Mouse (Mus musculus): ENCODE measurements around the gene Mdga2. TPM values are rescaled to one million over a fixed set of nuclear protein-coding genes. Genes with fewer than 3 reads are reported as not detected.

Gene Mdga2
- polyA plus RNA-seq, 1 experiment = 12.9 TPM

DNA sequence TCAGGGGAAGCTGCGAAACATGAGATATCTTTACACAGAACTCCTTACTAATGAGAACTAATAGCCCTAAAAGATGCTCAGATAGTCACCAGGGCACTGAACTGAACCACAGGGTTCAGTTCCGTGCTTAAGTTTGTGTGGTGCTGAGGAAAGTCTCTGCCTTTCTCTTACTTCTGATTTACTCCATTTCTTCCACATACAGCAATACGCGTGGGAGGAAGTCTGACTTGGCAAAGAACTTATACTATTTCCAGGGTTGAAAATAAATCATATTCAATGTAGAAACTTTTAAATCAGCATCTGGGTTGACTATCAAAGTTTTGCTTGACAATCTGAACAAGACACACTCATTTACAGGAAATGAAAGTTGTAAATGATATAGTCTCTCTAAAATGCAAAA is 180.5 kb downstream of the Mdga2 start:
- DNase-seq = no peak
- H3K4me3 ChIP-seq (replicated peaks; ENCODE audit: insufficient read depth, low read depth, low read length) = no peak overlapping the region
- H3K27me3 ChIP-seq (ENCODE audit: control insufficient read depth, insufficient read depth, low read length) = no peaks in the 10 kb centered on the region
- H3K4me1 ChIP-seq (ENCODE audit: control insufficient read depth, insufficient read depth, low read length) = no peaks in the 10 kb centered on the region
- no peak overlapping the region for H3K27ac ChIP-seq (ENCODE audit: insufficient read depth, low read length)
- WGBS = 93% methylated on average over 4 of the region's 4 CpGs
- TF ChIP-seq POLR2A (IDR thresholded peaks at IDR 0.05; ENCODE audit: borderline replicate concordance, insufficient read depth, low read length) = no peak
- no peak for TF ChIP-seq CTCF (IDR thresholded peaks at IDR 0.05; ENCODE audit: borderline replicate concordance, insufficient read depth, low read depth, low read length)

DNA sequence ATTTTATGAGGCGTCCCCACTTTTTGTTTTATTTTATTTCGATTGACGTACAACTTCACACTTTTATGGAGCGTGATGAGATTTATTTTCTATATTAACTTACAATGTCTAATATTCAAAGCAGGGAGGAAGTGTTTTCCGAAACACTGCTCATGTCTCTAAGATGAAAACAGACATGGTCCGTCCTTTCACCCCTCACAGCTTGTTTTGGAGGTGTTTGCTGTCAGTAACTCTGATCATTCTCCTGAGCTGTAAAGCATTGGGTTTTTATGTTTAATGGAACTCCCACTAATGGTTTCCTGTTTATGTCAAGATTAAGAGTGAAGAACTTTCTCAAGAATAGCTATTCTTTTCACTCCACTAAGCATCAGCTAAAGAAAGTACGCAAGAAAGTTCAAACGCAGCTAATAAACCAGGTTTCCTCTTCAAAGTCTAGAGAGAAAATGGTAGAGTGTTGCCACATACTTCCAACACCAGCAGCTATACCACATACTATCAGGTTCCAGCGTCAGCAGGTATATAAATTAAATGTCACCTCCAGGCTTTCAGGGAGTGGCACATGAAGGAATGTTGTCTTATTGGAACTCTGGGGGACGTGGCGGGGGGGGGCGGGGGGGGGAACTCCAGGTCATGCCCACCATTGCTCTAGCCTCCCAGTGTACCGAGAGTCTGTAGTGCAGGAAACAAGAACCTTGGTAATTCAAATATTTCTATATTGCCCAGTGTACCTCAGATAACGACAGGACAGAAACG is 186.7 kb downstream of the Mdga2 start:
- DNase-seq = no peak
- no peak overlapping the region for H3K4me3 ChIP-seq (replicated peaks; ENCODE audit: insufficient read depth, low read depth, low read length)
- H3K27ac ChIP-seq (ENCODE audit: insufficient read depth, low read length) = no peak overlapping the region
- H3K27me3 ChIP-seq (ENCODE audit: control insufficient read depth, insufficient read depth, low read length) = no peaks in the 10 kb centered on the region
- TF ChIP-seq POLR2A (IDR thresholded peaks at IDR 0.05; ENCODE audit: borderline replicate concordance, insufficient read depth, low read length) (no peak), CTCF (IDR thresholded peaks at IDR 0.05; ENCODE audit: borderline replicate concordance, insufficient read depth, low read depth, low read length) (no peak)
- H3K4me1 ChIP-seq (ENCODE audit: control insufficient read depth, insufficient read depth, low read length) = no peaks in the 10 kb centered on the region
- 91% methylated on average over 15 of the region's 15 CpGs for WGBS

DNA sequence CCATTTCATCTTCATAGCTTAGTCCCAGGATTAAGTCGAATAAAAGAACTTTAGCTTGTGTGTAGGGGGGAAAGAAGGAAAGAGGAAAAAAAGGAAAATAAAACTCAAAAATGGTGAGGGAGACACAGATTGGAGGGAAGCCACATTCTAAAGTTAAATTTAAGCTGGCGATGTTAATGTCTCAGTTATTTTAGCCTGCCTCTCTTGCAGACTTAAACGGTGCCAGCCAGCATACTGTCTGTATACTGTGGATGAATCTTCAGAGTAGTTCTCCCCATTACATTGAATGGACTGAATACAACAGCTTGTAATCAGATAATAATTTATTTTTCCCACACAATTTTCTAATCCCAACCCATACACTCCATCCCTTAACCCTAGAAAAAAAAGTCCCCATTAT is 205.2 kb downstream of the Mdga2 start:
- 91% methylated on average over 3 of the region's 3 CpGs for WGBS
- H3K27me3 ChIP-seq (ENCODE audit: control insufficient read depth, insufficient read depth, low read length) = no peaks in the 10 kb centered on the region
- H3K4me3 ChIP-seq (replicated peaks; ENCODE audit: insufficient read depth, low read depth, low read length) = no peak overlapping the region
- no peak overlapping the region for H3K27ac ChIP-seq (ENCODE audit: insufficient read depth, low read length)
- no peak for TF ChIP-seq POLR2A (IDR thresholded peaks at IDR 0.05; ENCODE audit: borderline replicate concordance, insufficient read depth, low read length)
- no peak for TF ChIP-seq CTCF (IDR thresholded peaks at IDR 0.05; ENCODE audit: borderline replicate concordance, insufficient read depth, low read depth, low read length)
- no peak for DNase-seq
- H3K4me1 ChIP-seq (ENCODE audit: control insufficient read depth, insufficient read depth, low read length) = no peaks in the 10 kb centered on the region

DNA sequence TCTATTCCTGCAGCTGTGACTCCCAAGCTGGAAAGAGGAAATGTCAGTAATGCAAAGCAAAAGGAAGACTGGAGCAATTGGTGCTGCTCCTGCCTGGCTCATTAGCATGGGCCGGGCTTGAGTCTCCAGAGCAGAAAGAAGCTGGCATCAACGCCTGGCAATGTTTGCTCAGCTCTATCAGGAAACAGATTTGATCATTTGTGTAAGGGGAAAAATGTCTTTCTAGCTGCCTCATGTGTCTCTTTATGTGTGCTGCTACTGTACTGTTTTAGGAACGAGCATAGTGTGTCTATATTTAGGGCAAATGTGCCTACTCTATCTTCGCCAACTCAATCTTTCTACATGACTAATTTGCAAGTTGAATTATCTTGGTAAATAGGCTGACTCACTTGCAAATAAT is 211.0 kb downstream of the Mdga2 start:
- WGBS = 15% methylated on average over 4 of the region's 4 CpGs
- H3K27me3 ChIP-seq (ENCODE audit: control insufficient read depth, insufficient read depth, low read length) = no peaks in the 10 kb centered on the region
- peak in 1 of 2 experiments; percentile 5 for DNase-seq
- no peaks in the 10 kb centered on the region for H3K4me1 ChIP-seq (ENCODE audit: control insufficient read depth, insufficient read depth, low read length)
- H3K27ac ChIP-seq (ENCODE audit: insufficient read depth, low read length) = no peak overlapping the region
- TF ChIP-seq POLR2A (IDR thresholded peaks at IDR 0.05; ENCODE audit: borderline replicate concordance, insufficient read depth, low read length) (no peak), CTCF (IDR thresholded peaks at IDR 0.05; ENCODE audit: borderline replicate concordance, insufficient read depth, low read depth, low read length) (no peak)
- no peak overlapping the region for H3K4me3 ChIP-seq (replicated peaks; ENCODE audit: insufficient read depth, low read depth, low read length)

DNA sequence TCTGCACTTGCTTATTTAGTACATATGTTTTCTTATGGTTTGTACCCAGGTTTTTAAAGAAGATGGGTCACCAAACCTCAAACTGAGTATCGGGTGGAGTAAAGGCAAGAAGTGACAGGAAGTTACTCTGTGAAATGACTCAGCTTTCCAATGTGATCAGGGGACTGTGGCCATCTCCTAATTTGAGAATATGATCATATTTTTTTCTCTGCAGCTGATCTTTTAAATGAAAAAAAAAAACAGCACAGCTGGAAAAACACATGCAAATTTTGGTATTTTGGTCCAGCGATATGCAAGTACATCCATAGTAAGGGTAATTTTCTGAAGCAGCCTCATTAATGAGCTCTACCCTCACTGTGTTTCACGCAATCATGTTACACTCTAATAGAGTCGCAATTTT is 212.0 kb downstream of the Mdga2 start:
- TF ChIP-seq CTCF (IDR thresholded peaks at IDR 0.05; ENCODE audit: borderline replicate concordance, insufficient read depth, low read depth, low read length) = no peak
- Histone ChIP-seq H3K4me3 (replicated peaks; ENCODE audit: insufficient read depth, low read depth, low read length) (no peak overlapping the region), H3K27me3 (ENCODE audit: control insufficient read depth, insufficient read depth, low read length) (no peaks in the 10 kb centered on the region), H3K4me1 (ENCODE audit: control insufficient read depth, insufficient read depth, low read length) (no peaks in the 10 kb centered on the region), H3K27ac (ENCODE audit: insufficient read depth, low read length) (no peak overlapping the region)
- 95% methylated on average over 4 of the region's 4 CpGs for WGBS
- DNase-seq = no peak

DNA sequence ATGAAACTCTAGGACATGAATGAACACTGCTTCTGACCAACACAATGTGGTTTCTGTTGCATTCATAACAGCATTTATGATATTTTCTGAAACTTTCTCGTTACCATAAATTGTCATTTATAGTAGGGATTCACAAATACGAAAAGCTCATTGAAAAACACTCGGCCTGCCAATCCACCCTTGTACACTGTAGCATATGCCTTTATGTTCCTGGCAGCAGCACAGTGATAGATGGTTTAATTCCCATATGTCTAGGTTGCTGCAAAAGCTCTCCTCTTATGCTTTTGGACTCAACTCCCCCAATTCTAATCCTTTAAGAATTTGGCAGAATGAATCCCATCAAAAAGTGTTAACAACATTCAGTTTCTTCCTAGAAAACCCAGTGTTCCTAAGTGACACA is 213.2 kb downstream of the Mdga2 start:
- H3K4me1 ChIP-seq (ENCODE audit: control insufficient read depth, insufficient read depth, low read length) = no peaks in the 10 kb centered on the region
- no peak overlapping the region for H3K4me3 ChIP-seq (replicated peaks; ENCODE audit: insufficient read depth, low read depth, low read length)
- no peaks in the 10 kb centered on the region for H3K27me3 ChIP-seq (ENCODE audit: control insufficient read depth, insufficient read depth, low read length)
- TF ChIP-seq CTCF (IDR thresholded peaks at IDR 0.05; ENCODE audit: borderline replicate concordance, insufficient read depth, low read depth, low read length) = no peak
- TF ChIP-seq POLR2A (IDR thresholded peaks at IDR 0.05; ENCODE audit: borderline replicate concordance, insufficient read depth, low read length) = no peak
- WGBS = 56% methylated on average over 3 of the region's 3 CpGs
- no peak for DNase-seq
- H3K27ac ChIP-seq (ENCODE audit: insufficient read depth, low read length) = no peak overlapping the region

DNA sequence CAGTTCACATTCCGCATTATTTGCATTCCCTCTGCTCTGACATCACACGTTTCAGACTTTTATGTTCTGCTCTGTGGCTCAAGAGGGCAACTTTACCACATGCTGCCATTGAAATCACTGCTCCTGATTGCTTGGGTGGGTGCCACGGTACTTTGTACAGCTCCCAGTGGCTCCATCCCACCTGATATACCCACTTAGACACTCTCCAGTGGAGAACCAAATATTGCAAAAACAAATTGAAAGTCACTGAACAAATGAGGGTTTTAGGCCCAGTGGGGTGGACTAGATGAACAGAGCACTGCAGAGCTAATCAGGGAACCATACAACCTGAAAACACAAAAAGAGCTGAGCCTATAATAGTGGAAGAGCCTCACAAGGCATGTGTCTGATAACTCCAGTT is 268.2 kb downstream of the Mdga2 start:
- no peaks in the 10 kb centered on the region for H3K27me3 ChIP-seq (ENCODE audit: control insufficient read depth, insufficient read depth, low read length)
- H3K27ac ChIP-seq (ENCODE audit: insufficient read depth, low read length) = no peak overlapping the region
- WGBS = 58% methylated on average over 3 of the region's 3 CpGs
- no peak for DNase-seq
- H3K4me1 ChIP-seq (ENCODE audit: control insufficient read depth, insufficient read depth, low read length) = no peaks in the 10 kb centered on the region
- no peak overlapping the region for H3K4me3 ChIP-seq (replicated peaks; ENCODE audit: insufficient read depth, low read depth, low read length)
- no peak for TF ChIP-seq CTCF (IDR thresholded peaks at IDR 0.05; ENCODE audit: borderline replicate concordance, insufficient read depth, low read depth, low read length)
- no peak for TF ChIP-seq POLR2A (IDR thresholded peaks at IDR 0.05; ENCODE audit: borderline replicate concordance, insufficient read depth, low read length)

DNA sequence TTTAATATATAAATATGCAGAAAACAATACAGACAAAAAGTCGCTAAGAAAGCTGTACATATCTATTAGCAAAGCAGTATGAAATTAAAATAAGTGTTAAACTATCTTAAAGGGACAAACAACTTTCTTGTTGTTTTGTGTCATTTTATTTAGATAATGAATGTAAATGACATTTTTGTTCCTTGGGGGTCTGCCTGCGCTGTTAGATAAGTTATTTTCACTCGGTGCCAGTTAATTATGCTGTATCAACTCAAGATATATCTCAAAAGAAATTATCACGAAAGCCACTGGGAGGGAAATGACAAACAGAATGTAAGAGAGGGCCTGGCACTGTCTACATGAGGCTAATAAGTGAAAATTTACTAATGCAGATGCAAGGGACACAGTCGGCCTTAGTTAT is 306.6 kb downstream of the Mdga2 start:
- Histone ChIP-seq H3K4me1 (ENCODE audit: control insufficient read depth, insufficient read depth, low read length) (no peaks in the 10 kb centered on the region), H3K27ac (ENCODE audit: insufficient read depth, low read length) (no peak overlapping the region), H3K4me3 (replicated peaks; ENCODE audit: insufficient read depth, low read depth, low read length) (no peak overlapping the region), H3K27me3 (ENCODE audit: control insufficient read depth, insufficient read depth, low read length) (no peaks in the 10 kb centered on the region)
- TF ChIP-seq POLR2A (IDR thresholded peaks at IDR 0.05; ENCODE audit: borderline replicate concordance, insufficient read depth, low read length) = no peak
- TF ChIP-seq CTCF (IDR thresholded peaks at IDR 0.05; ENCODE audit: borderline replicate concordance, insufficient read depth, low read depth, low read length) = no peak
- no peak for DNase-seq
- 91% methylated on average over 5 of the region's 5 CpGs for WGBS

Data from cerebellum, adult 2 months (tissue).